Mouse (Mus musculus): ENCODE results near the gene Pqlc3. TPM values are rescaled to one million over a fixed set of nuclear protein-coding genes. Genes with fewer than 3 reads are reported as not detected.

The Pqlc3 gene
- 56.0 TPM for polyA plus RNA-seq (2014; fragmentation: Illumina TruSeq; extraction: RNeasy Lipid Tissue Mini Kit (QIAGEN cat#74804); ENCODE audit: low read depth, low replicate concordance)

DNA sequence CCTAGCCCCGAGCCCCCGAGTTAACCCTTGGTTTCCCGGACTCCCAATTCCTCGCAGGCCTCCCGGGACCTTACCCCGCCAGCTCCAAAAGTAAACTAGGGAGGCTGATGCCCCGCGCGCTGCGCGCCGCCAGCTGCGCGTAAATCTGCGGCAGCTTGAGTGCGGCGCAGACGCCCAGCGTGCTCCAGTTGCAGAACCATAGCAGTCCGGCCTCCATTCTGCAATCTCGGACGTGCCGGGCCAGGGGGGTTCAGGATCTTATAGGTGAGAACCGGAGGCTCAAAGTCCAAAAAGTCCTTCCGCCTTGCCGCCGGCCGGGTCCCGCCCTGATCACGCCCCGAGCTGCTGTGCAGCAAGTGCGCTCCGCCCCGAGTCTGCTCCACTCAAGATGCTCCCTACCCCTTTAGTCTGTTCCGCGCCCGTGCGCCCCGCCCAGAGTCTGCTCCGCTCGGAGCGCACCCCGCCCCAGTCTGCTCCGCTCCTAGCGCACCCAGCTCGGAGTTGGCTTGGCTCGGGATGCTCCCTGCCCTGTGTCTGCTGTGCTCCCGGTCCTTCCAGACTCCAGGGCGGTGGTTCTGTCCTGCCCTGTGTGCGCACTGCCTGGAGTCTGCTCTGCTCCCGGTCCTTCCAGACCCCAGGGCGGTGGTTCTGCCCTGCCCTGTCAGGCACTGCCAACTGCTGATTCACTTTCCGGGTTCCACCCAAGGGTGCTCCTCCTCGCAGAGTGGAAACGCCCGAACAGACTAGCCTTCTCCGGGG lies at the start of gene Pqlc3:
Pqlc3 (minus strand) TSS at position 670 of the 759 bp plus-strand sequence.

DNA sequence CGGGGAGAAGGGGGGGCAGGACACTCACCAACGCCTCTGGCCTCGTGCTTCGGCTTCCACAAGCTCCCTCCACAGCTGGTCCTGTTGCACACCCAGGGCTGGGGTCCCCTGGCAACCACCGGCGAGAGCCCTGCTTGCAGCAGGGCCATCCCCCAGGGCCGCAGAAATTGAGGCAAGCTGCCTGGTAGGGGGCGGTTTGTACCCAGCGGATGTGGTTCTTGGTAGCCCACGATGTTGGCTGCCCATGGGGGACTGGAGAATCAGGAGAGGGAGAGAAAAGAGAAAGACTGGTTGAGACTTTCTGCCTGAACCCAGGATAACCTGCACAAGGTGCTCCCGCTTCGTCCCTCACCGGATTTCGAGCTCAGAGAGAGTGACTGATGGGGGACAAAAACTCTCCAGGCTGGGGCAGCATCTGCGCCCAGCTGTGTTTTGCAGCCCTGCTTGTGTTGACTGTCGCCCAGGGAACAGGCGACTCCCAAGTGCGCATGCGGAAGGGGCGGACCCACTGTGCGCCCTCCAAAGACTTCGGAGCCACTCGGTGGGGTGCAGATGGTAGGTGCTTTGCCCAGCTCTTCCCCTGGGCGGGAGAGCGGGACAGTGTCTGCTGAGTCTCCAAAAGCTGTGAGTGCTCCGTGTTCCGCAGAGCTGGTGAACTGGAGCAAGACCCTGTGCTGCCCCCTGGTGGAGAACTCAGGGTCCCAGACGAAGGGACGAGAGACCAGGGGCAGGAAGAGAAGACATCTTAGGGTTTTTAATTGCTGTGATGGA lies 11.1 kb upstream of the Pqlc3 start, which contains the start of gene 2410004P03Rik:
2410004P03Rik (minus strand) TSS at position 628 of the 771 bp plus-strand sequence.

Other genes with a start within 250 kb of the Pqlc3 start
- 19.9 TPM for gene Greb1, start 199.5 kb downstream of the Pqlc3 start, polyA plus RNA-seq (2014; fragmentation: Illumina TruSeq; extraction: RNeasy Lipid Tissue Mini Kit (QIAGEN cat#74804); ENCODE audit: low read depth, low replicate concordance)
- 77.7 TPM for gene E2f6, start 189.4 kb downstream of the Pqlc3 start, polyA plus RNA-seq (2014; fragmentation: Illumina TruSeq; extraction: RNeasy Lipid Tissue Mini Kit (QIAGEN cat#74804); ENCODE audit: low read depth, low replicate concordance)
- 285 TPM for gene Rock2, start 105.5 kb downstream of the Pqlc3 start, polyA plus RNA-seq (2014; fragmentation: Illumina TruSeq; extraction: RNeasy Lipid Tissue Mini Kit (QIAGEN cat#74804); ENCODE audit: low read depth, low replicate concordance)
- gene 2410004P03Rik, start 11.3 kb upstream of the Pqlc3 start, polyA plus RNA-seq (2014; fragmentation: Illumina TruSeq; extraction: RNeasy Lipid Tissue Mini Kit (QIAGEN cat#74804); ENCODE audit: low read depth, low replicate concordance): not detected
- gene Kcnf1, start 176.5 kb upstream of the Pqlc3 start, polyA plus RNA-seq (2014; fragmentation: Illumina TruSeq; extraction: RNeasy Lipid Tissue Mini Kit (QIAGEN cat#74804); ENCODE audit: low read depth, low replicate concordance): 0.17 TPM